Mouse (Mus musculus) heart, adult 9 months (tissue): ENCODE measurements around the gene C130073F10Rik.
"Not testable (repeated sequence)": the region's sequence is repeated elsewhere in the genome, so short reads cannot be mapped to it uniquely, and the experiment has no call there.

Experiments used
- DNase-seq, 2 experiments: peaks; one replicate each; pipeline ENCODE4 v3.0.0; 2022; ENCODE audit warnings: low spot score in 2 of 2

C130073F10Rik gene

GRCm38 (mm10) chr4:101893656-101894420 lies at the start of gene C130073F10Rik:
TSS of gene C130073F10Rik (minus strand) at chr4:101893789.
- no peak for DNase-seq

- not testable (repeated sequence) for DNase-seq
Measured at GRCm38 (mm10) chr4:101940107-101940506, 46.5 kb upstream of the C130073F10Rik start, which contains the start of gene Gm12794. TSS of gene Gm12794 (plus strand) at chr4:101940407.

- DNase-seq: not testable (repeated sequence)
Measured at GRCm38 (mm10) chr4:101908821-101909220, 15.2 kb upstream of the C130073F10Rik start, which contains the start of gene Gm12800. TSS of gene Gm12800 (plus strand) at chr4:101909121.

- no peak for DNase-seq
Measured at GRCm38 (mm10) chr4:101889377-101889776, 4.2 kb downstream of the C130073F10Rik start.

- DNase-seq: no peak
Measured at GRCm38 (mm10) chr4:101883641-101884040, 9.9 kb downstream of the C130073F10Rik start.

GRCm38 (mm10) chr4:101875687-101876086 lies 17.9 kb downstream of the C130073F10Rik start:
- not testable (repeated sequence) for DNase-seq

GRCm38 (mm10) chr4:101872031-101872430 lies 21.6 kb downstream of the C130073F10Rik start:
- DNase-seq: not testable (repeated sequence)

GRCm38 (mm10) chr4:101862289-101862688 lies 31.3 kb downstream of the C130073F10Rik start:
- no peak for DNase-seq

GRCm38 (mm10) chr4:101860873-101861272 lies 32.7 kb downstream of the C130073F10Rik start:
- no peak for DNase-seq

GRCm38 (mm10) chr4:101850908-101851307 lies 42.7 kb downstream of the C130073F10Rik start:
- DNase-seq: no peak

- DNase-seq: not testable (repeated sequence)
Measured at GRCm38 (mm10) chr4:101843923-101844322, 49.7 kb downstream of the C130073F10Rik start, which contains the start of gene B020004J07Rik. TSS of gene B020004J07Rik (minus strand) at chr4:101844023.
